Mouse (Mus musculus) MEL (cell line): Measurements from ENCODE around the gene Zscan5b. TPM values are rescaled to one million over a fixed set of nuclear protein-coding genes. Genes with fewer than 3 reads are reported as not detected.

ENCODE experiments used
- DNase-seq: peaks from one replicate; pipeline ENCODE4 v3.0.0; 2011; ENCODE audit warnings: low read depth, low spot score
- H3K27ac ChIP-seq: 2 replicates; pipeline ENCODE4 v1.5.1; 2012; ENCODE audit warnings: low read depth, mild to moderate bottlenecking, control low read depth, low read length, moderate library complexity; ENCODE audit not compliant: control insufficient read depth
- H3K27me3 ChIP-seq, 2 experiments: fragments of 150-350 bp in 1 of 2; sonication (generic) in 1 of 2; 2 replicates each; pipeline ENCODE4 v1.6.1; 2012; ENCODE audit warnings: low read length in 2 of 2, mild to moderate bottlenecking in 2 of 2, improper control_type of control experiment in 1 of 2, moderate library complexity in 1 of 2; ENCODE audit not compliant: insufficient read depth in 2 of 2, control insufficient read depth in 1 of 2
- H3K36me3 ChIP-seq, 2 experiments: 2 replicates each; pipeline ENCODE4 v1.6.1; 2012 to 2014; ENCODE audit warnings: low read length in 2 of 2, improper control_type of control experiment in 1 of 2, inconsistent platforms in 1 of 2, mild to moderate bottlenecking in 1 of 2; ENCODE audit not compliant: insufficient read depth in 2 of 2, control insufficient read depth in 1 of 2
- H3K4me1 ChIP-seq, 2 experiments: fragments of 150-350 bp in 1 of 2; sonication (generic) in 1 of 2; 2 replicates each; pipeline ENCODE4 v1.6.1; 2012; ENCODE audit warnings: low read length in 2 of 2, improper control_type of control experiment in 1 of 2, mild to moderate bottlenecking in 1 of 2; ENCODE audit not compliant: insufficient read depth in 2 of 2, control insufficient read depth in 1 of 2
- H3K4me3 ChIP-seq, 2 experiments: fragments of 150-350 bp in 1 of 2; sonication (generic) in 1 of 2; 2 replicates each; pipeline ENCODE4 v1.5.1; 2012; ENCODE audit warnings: low read depth in 2 of 2, low read length in 2 of 2, mild to moderate bottlenecking in 2 of 2, moderate library complexity in 2 of 2, control low read depth in 1 of 2, improper control_type of control experiment in 1 of 2; ENCODE audit not compliant: control insufficient read depth in 1 of 2, insufficient read depth in 1 of 2
- H3K79me2 ChIP-seq: 2 replicates; pipeline ENCODE4 v1.6.1; 2012; ENCODE audit warnings: mild to moderate bottlenecking, low read length, moderate library complexity; ENCODE audit not compliant: control insufficient read depth, poor library complexity, insufficient read depth
- H3K9ac ChIP-seq: 2 replicates; pipeline ENCODE4 v1.6.1; 2012; ENCODE audit warnings: low read depth, mild to moderate bottlenecking, control low read depth, low read length, moderate library complexity; ENCODE audit not compliant: control insufficient read depth, poor library complexity, severe bottlenecking
- H3K9me3 ChIP-seq: fragments of 150-350 bp; sonication (generic); replicated peaks from 2 replicates; pipeline ENCODE4 v1.6.1; 2012; ENCODE audit warnings: mild to moderate bottlenecking, low read length, improper control_type of control experiment, moderate library complexity; ENCODE audit not compliant: insufficient read depth
- CHD2 ChIP-seq: IDR thresholded peaks from 2 replicates; pipeline ENCODE4 v1.6.1; 2011; ENCODE audit warnings: low read length, improper control_type of control experiment
- CTCF ChIP-seq, 3 experiments: IDR thresholded peaks in 2 of 3; conservative IDR thresholded peaks in 1 of 3; 2 replicates each; pipeline ENCODE4 v1.5.1; 2011 to 2012; ENCODE audit warnings: low read length in 3 of 3, low read depth in 2 of 3, mild to moderate bottlenecking in 2 of 3, improper control_type of control experiment in 1 of 3, inconsistent platforms in 1 of 3, mixed read lengths in 1 of 3, moderate library complexity in 1 of 3; ENCODE audit not compliant: control insufficient read depth in 1 of 3, insufficient read depth in 1 of 3, poor library complexity in 1 of 3, severe bottlenecking in 1 of 3
- E2F4 ChIP-seq: IDR thresholded peaks from 2 replicates; pipeline ENCODE4 v1.6.1; 2011; ENCODE audit warnings: low read depth, low read length, improper control_type of control experiment, borderline replicate concordance
- ELF1 ChIP-seq: IDR thresholded peaks from 2 replicates; pipeline ENCODE4 v1.6.1; 2014; ENCODE audit warnings: low read depth, mild to moderate bottlenecking, inconsistent platforms, low read length, improper control_type of control experiment, moderate library complexity
- EP300 ChIP-seq, 2 experiments: IDR thresholded peaks; 2 replicates each; pipeline ENCODE4 v1.6.1; 2011; ENCODE audit warnings: improper control_type of control experiment in 2 of 2, low read length in 2 of 2, low read depth in 1 of 2, mild to moderate bottlenecking in 1 of 2
- ETS1 ChIP-seq: IDR thresholded peaks from 2 replicates; pipeline ENCODE4 v1.6.1; 2012; ENCODE audit warnings: low read depth, mild to moderate bottlenecking, inconsistent platforms, low read length, improper control_type of control experiment, moderate library complexity
- GABPA ChIP-seq: IDR thresholded peaks from 2 replicates; pipeline ENCODE4 v1.6.1; 2012; ENCODE audit warnings: low read depth, mild to moderate bottlenecking, inconsistent platforms, low read length, improper control_type of control experiment, moderate library complexity
- HCFC1 ChIP-seq: IDR thresholded peaks from 2 replicates; pipeline ENCODE4 v1.6.1; 2012; ENCODE audit warnings: low read depth, mild to moderate bottlenecking, inconsistent platforms, low read length, improper control_type of control experiment, moderate library complexity
- JUND ChIP-seq: IDR thresholded peaks from 2 replicates; pipeline ENCODE4 v1.6.1; 2011; ENCODE audit warnings: low read depth, mild to moderate bottlenecking, improper control_type of control experiment, low read length
- MAX ChIP-seq: IDR thresholded peaks from 2 replicates; pipeline ENCODE4 v1.6.1; 2011; ENCODE audit warnings: low read length, improper control_type of control experiment
- MAZ ChIP-seq: IDR thresholded peaks from 2 replicates; pipeline ENCODE4 v1.6.1; 2012; ENCODE audit warnings: low read depth, mild to moderate bottlenecking, inconsistent platforms, low read length, improper control_type of control experiment
- MYB ChIP-seq: IDR thresholded peaks from 2 replicates; pipeline ENCODE4 v1.6.1; 2011; ENCODE audit warnings: mild to moderate bottlenecking, low read depth, low read length, improper control_type of control experiment
- NELFE ChIP-seq: IDR thresholded peaks from 2 replicates; pipeline ENCODE4 v1.6.1; 2011; ENCODE audit warnings: low read depth, low read length, improper control_type of control experiment
- POLR2AphosphoS2 ChIP-seq: IDR thresholded peaks from 2 replicates; pipeline ENCODE4 v1.6.1; 2011; ENCODE audit warnings: low read length, improper control_type of control experiment
- RAD21 ChIP-seq: IDR thresholded peaks from 2 replicates; pipeline ENCODE4 v1.6.1; 2011; ENCODE audit warnings: mild to moderate bottlenecking, low read depth, low read length, improper control_type of control experiment
- SIN3A ChIP-seq: IDR thresholded peaks from 2 replicates; pipeline ENCODE4 v1.6.1; 2012; ENCODE audit warnings: low read length, improper control_type of control experiment, inconsistent platforms
- TAL1 ChIP-seq: IDR thresholded peaks from 2 replicates; pipeline ENCODE4 v1.6.1; 2012; ENCODE audit warnings: mild to moderate bottlenecking, inconsistent platforms, low read length, moderate library complexity, mixed read lengths
- TBP ChIP-seq: IDR thresholded peaks from 2 replicates; pipeline ENCODE4 v1.8.0; 2011; ENCODE audit warnings: low read depth, low read length, improper control_type of control experiment
- TCF12 ChIP-seq: IDR thresholded peaks from 2 replicates; pipeline ENCODE4 v1.6.1; 2014; ENCODE audit warnings: low read depth, mild to moderate bottlenecking, inconsistent platforms, low read length, improper control_type of control experiment, moderate library complexity
- UBTF ChIP-seq: IDR thresholded peaks from 2 replicates; pipeline ENCODE4 v1.6.1; 2012; ENCODE audit warnings: low read depth, mild to moderate bottlenecking, inconsistent platforms, low read length, improper control_type of control experiment, moderate library complexity, borderline replicate concordance; ENCODE audit not compliant: insufficient read depth
- ZMIZ1 ChIP-seq: IDR thresholded peaks from 2 replicates; pipeline ENCODE4 v1.6.1; 2012; ENCODE audit warnings: low read depth, mild to moderate bottlenecking, inconsistent platforms, low read length, improper control_type of control experiment, moderate library complexity
- polyA plus RNA-seq, 2 experiments: library from polyadenylated mRNA; stranded (reverse) in 1 of 2; unstranded in 1 of 2; fragments of >175 nt in 1 of 2; fragments of >200 nt in 1 of 2; gene quantifications; 2 replicates each; pipeline versions ENCODE4 v1.2.1 to v1.2.4; 2012; ENCODE audit warnings: low replicate concordance in 2 of 2, low read depth in 1 of 2; ENCODE audit not compliant: insufficient read length in 2 of 2, insufficient read depth in 1 of 2, missing spikeins in 1 of 2
- total RNA-seq: library from RNA; depleted of rRNA; stranded (reverse); fragments of 300-350 nt; gene quantifications from 2 replicates; pipeline ENCODE4 v1.2.3, GENCODE M21; 2012

The Zscan5b gene
- total and polyA plus RNA-seq, 3 experiments: not detected

DNA sequence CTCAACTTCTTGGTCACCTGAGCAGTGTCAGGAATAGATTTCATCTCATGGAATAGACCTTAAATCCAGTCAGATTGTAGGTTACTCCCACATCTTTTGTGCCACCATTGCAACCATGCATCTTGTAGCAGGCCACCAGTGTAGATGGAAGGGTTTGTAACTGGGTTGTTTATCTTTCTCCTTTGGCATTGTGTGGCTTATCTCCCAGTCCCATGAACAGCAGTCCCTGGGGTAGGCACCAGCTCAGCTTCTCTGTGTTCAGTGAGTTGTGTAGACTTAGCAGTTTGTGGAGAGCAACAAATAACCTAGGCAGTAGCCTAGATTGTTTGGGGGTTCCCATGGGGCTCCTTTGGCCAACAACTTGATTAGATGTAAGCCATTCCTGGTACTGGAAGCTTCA lies 39.2 kb upstream of the Zscan5b start:
- TF ChIP-seq ETS1 (no peak), CHD2 (no peak), JUND (no peak), RAD21 (no peak), TCF12 (no peak), SIN3A (no peak), CTCF (IDR thresholded peaks at IDR 0.05 in 2 of 3, conservative IDR thresholded peaks at IDR 0.05 in 1 of 3; ENCODE audit: control insufficient read depth in 1 of 3, insufficient read depth in 1 of 3, low read depth in 2 of 3, low read length in 3 of 3, poor library complexity in 1 of 3, severe bottlenecking in 1 of 3) (no peak)
- TF ChIP-seq, all 39 proteins: peak for 0
- DNase-seq: no peak
- Histone ChIP-seq H3K4me3 (no peak overlapping the region), H3K27ac (no peak overlapping the region), H3K79me2 (no peaks in the 10 kb centered on the region), H3K9ac (no peak overlapping the region), H3K36me3 (no peaks in the 10 kb centered on the region), H3K4me1 (peaks cover 0 to 2% of the 10 kb centered on the region in 2 experiments; a peak in 2 of 4 replicates), H3K27me3 (no peaks in the 10 kb centered on the region), H3K9me3 (no peaks in the 10 kb centered on the region)

DNA sequence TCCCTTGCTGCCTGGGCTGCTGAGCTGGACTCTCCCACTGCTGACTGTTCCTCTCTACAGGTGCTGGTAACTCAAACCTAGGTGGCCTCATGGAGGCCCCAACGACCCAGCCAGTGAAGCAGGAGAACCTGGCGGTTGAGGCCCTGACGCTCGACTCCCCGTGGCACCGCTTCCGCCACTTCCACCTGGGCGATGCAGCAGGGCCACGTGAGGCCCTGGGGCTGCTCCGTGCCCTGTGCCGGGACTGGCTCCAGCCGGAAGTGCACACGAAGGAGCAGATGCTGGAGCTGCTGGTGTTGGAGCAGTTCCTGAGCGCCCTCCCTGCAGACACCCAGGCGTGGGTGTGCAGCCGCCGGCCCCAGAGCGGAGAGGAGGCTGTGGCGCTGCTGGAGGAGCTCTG lies 38.3 kb upstream of the Zscan5b start:
- Histone ChIP-seq H3K9me3 (no peaks in the 10 kb centered on the region), H3K27ac (no peak overlapping the region), H3K9ac (no peak overlapping the region), H3K4me1 (peaks cover 0 to 2% of the 10 kb centered on the region in 2 experiments; a peak in 2 of 4 replicates), H3K36me3 (no peaks in the 10 kb centered on the region), H3K79me2 (no peaks in the 10 kb centered on the region), H3K4me3 (no peak overlapping the region), H3K27me3 (no peaks in the 10 kb centered on the region)
- no peak for DNase-seq
- TF ChIP-seq JUND: no peak
- no peak for TF ChIP-seq GABPA
- TF ChIP-seq NELFE: no peak
- no peak for TF ChIP-seq EP300 (IDR thresholded peaks at IDR 0.05; ENCODE audit: low read depth in 1 of 2, low read length in 2 of 2)
- TF ChIP-seq HCFC1: no peak
- TF ChIP-seq MAX: no peak
- TF ChIP-seq TBP: no peak
- no peak for TF ChIP-seq ZMIZ1
- no peak for TF ChIP-seq CTCF (IDR thresholded peaks at IDR 0.05 in 2 of 3, conservative IDR thresholded peaks at IDR 0.05 in 1 of 3; ENCODE audit: control insufficient read depth in 1 of 3, insufficient read depth in 1 of 3, low read depth in 2 of 3, low read length in 3 of 3, poor library complexity in 1 of 3, severe bottlenecking in 1 of 3)
- no peak for TF ChIP-seq MYB
- TF ChIP-seq ELF1: no peak
- TF ChIP-seq TAL1: no peak
- no peak for TF ChIP-seq POLR2AphosphoS2
- no peak for TF ChIP-seq MAZ
- TF ChIP-seq E2F4: no peak
- TF ChIP-seq UBTF: no peak
